Mouse (Mus musculus) CH12.LX (cell line): ENCODE results near the gene Klhl11.

Experiments
- CTCF ChIP-seq, 2 experiments: IDR thresholded peaks in 1 of 2; conservative IDR thresholded peaks in 1 of 2; 2 replicates each; pipeline ENCODE4 v1.5.1; 2011 to 2012; ENCODE audit warnings: low read depth in 2 of 2, low read length in 2 of 2, improper control_type of control experiment in 1 of 2, inconsistent platforms in 1 of 2, mild to moderate bottlenecking in 1 of 2, moderate library complexity in 1 of 2
- EP300 ChIP-seq: IDR thresholded peaks from 2 replicates; pipeline ENCODE4 v1.6.1; 2011; ENCODE audit warnings: low read length, improper control_type of control experiment
- JUND ChIP-seq: conservative IDR thresholded peaks from 2 replicates; pipeline ENCODE4 v1.6.1; 2011; ENCODE audit warnings: low read depth, low read length, improper control_type of control experiment
- MAFK ChIP-seq: IDR thresholded peaks from 2 replicates; pipeline ENCODE4 v1.6.1; 2011; ENCODE audit warnings: low read length, improper control_type of control experiment; ENCODE audit not compliant: insufficient replicate concordance
- MAX ChIP-seq: IDR thresholded peaks from 2 replicates; pipeline ENCODE4 v1.6.1; 2011; ENCODE audit warnings: low read length, improper control_type of control experiment
- POLR2A ChIP-seq: IDR thresholded peaks from 2 replicates; pipeline ENCODE4 v1.6.1; 2011; ENCODE audit warnings: low read depth, mild to moderate bottlenecking, improper control_type of control experiment, low read length
- USF1 ChIP-seq: IDR thresholded peaks from 2 replicates; pipeline ENCODE4 v1.6.1; 2014; ENCODE audit warnings: low read depth, mild to moderate bottlenecking, inconsistent platforms, low read length, improper control_type of control experiment

DNA sequence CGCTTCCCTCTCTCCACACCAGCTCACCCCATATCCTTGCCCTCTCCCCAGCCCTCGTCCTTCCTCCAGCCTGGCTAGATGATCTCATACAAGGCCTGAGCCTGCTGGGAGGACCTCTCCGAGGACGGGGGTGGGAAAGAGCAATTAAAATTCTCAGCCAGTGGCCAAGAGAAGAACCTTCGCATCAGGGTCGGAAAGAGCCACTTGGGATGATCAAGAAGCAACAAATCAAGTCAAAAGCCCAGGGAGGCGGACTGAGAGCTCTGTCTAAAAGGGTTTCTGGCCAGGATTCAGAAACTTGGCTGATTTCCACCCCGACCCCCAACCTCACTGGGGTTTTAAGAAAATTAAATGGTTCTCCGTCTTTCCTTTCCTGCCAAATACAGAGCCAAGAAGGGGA, 43.8 kb upstream of the Klhl11 start:
- TF ChIP-seq CTCF (conservative IDR thresholded peaks at IDR 0.05 in 1 of 2, IDR thresholded peaks at IDR 0.05 in 1 of 2; ENCODE audit: low read depth in 2 of 2, low read length in 2 of 2) (no peak), JUND (no peak), USF1 (no peak), MAX (no peak), EP300 (no peak), MAFK (no peak), POLR2A (no peak)
